Mouse (Mus musculus) bone marrow, adult 2 months (tissue): ENCODE measurements at regions not wholly inside any gene's neighbourhood (a gene's known extent, or its start where the extent isn't known, plus 50 kb on each side); places are given as distances from the start of the nearest gene placed in this dataset.

ENCODE experiments used
- CTCF ChIP-seq: fragments of 200-500 bp; IDR thresholded peaks from 2 replicates; pipeline ENCODE4 v1.5.1; 2011; ENCODE audit warnings: low read length, control low read depth; ENCODE audit not compliant: control insufficient read depth, insufficient read depth
- POLR2A ChIP-seq: fragments of 200-500 bp; IDR thresholded peaks from 2 replicates; pipeline ENCODE4 v1.6.1; 2011; ENCODE audit warnings: low read depth, mild to moderate bottlenecking, control low read depth, low read length, borderline replicate concordance; ENCODE audit not compliant: control insufficient read depth

DNA sequence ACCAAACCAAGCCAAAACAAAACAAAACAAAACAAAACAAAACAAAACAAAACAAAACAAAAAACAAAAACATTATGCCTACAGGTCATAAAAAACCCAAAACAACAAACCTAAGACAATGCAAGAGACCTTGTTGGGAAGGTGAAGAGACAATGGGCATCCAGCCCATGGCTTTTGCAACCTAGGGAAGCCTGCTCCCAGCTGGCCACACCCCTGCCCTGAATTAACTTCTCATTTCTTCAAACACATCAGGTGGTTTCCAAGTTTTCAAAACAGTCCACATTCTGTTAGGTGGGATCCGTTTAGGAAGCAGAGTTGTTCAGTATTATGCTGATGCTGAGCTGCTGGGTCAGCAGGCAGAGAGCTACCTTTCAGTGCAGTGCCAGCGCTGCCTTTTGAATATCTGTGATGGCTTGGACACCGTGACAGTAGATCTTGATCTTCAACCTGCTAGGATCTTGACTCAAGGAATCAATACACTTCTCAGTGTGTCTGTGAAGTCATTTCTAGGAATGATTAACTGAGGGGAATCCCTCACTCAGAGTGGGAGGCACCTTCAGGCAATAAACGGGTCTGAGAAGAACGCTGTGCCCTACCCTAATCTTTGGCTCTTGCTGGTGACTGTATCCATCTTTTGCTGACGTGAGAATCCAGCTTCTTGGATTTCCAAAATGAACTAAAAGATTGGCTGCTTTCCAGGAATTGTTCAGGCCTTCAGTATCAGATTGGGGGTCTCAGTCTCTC, 121.4 kb downstream of the 1810013L24Rik start:
- no peak for TF ChIP-seq POLR2A
- no peak for TF ChIP-seq CTCF
